Mouse (Mus musculus) CD4-positive, CD25-positive, alpha-beta regulatory T cell, adult 2 months (primary cell): ENCODE results near the gene Ift80.
"Not testable (repeated sequence)": the region's sequence is repeated elsewhere in the genome, so short reads cannot be mapped to it uniquely, and the experiment has no call there.

Experiments
- DNase-seq: peaks from one replicate; pipeline ENCODE4 v3.0.0-alpha.2; 2012; ENCODE audit warnings: low read depth, low spot score

The Ift80 gene

DNA sequence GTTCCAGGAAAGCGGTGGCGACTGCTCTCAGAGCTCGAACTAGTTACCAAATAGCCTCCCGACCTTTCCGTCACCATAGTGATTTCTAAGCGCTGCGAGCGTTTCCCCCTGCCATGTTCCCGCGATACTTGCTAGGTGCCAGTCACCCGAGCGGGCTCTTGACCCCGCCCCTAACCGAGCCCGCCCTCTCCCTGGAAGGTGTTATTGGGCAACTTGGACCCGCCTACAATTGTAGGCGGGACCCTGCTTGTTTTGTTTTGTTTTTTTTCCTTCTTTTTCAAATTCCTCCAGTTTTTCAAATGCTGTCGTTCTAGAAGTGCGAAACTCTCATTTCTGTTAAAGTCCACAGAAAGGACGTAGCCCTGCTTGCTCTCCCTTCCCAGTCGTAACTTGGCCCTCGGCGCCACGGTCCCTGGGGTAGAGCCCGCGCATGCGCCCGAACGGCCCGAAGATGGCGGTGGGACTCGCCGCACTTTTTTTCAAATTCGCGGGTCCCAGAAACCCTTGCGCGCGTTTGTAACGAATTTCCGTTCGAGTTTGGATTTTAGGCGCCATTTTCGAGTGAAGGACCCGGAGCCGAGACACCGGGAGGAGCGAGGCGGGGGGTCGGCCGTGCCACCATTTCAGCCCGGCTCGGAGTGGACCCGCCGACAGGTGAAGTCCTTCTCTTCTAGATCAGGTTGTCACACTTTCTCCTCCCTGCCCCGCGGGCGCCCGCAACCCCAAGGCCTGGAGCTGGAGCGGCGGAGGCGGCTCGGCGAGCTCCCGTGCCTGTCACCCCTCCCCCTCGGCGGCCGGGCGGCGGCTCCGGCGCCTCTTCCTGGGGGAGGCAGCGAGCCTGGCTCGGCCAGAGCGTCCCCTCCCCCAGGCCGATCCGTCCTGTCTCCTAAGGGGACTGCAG, at the start of gene Ift80, which contains the start of gene Smc4:
Gene Ift80 (minus strand): TSS at position 134 of the 901 bp plus-strand sequence.
Gene Smc4 (plus strand): TSS at position 302 of the 901 bp plus-strand sequence.
- peak; percentile 98 for DNase-seq

DNA sequence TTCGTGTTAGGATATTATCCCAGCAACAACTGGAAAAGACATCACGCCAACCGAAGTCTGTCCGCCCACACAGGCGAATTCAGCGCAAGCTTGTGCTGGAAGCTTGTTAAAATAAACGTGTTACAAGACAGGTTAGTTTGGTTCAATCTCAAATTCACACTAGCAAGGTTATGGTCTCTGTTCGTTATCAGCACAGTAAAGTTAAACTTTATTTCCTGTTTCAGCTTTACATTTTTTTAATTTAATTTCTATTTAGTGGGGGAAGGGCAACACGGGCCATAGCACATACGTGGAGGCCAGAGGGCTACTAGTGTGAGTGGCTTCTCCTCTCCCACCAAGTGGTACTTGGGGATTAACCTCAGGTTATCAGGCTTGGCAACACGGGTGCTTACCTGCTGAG, 47.5 kb upstream of the Ift80 start:
- no peak for DNase-seq

DNA sequence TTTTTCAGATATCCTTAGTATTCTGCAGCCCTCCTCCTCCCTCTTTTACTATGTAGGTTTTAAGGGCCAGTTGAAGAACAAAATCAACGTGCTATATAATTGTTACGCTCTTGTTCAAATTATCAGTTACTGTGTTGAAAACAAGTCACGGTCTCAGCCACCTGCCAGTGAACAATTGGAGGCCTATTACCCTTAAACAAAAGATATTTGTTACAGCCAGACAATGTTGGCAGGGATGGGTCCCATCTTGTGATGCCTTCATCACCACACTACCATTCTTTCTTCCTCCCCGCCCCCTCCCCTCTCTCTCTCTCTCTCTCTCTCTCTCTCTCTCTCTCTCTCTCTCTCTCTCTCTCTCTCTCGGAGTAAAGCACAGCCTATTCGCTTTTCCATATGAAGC, 44.6 kb upstream of the Ift80 start:
- DNase-seq, result no peak

DNA sequence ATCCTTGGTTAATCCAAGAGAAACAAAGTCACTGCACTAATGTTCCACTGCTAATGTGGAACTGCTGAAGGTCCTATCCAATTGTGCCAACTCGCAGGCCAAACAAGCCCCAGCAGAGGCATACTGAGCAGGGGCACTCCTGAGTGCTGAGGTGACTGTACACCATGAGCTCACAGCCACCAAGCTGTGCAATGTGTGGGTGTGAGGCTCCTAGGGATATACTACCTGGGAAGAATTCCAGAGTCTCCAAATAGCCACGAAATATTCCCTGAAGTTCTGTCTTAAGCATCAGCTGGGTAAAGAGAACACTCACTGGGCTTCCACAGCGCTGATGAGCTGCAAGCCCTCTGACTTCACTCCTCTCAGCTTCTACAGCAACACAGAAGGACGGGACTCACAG, 43.3 kb upstream of the Ift80 start:
- no peak for DNase-seq

DNA sequence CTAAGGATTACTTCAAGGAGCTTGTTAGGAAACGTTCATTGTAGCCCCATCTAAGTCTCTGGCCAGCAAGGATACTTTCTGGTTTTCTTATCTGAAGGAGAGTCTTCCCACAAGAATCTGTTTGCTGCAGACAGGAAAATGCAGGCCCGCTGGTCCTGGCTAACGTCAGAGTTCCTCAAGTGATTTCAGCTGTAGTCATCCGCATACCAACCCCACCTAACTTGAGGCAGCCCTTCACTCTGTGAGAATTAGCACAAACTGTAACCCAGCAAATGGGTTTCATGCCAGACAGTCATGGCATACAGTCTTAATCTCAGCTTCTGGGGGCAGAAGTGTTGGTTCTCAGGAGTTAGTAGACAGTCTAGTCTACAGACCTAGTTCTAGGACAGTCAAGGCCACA, 42.1 kb upstream of the Ift80 start:
- no peak for DNase-seq

DNA sequence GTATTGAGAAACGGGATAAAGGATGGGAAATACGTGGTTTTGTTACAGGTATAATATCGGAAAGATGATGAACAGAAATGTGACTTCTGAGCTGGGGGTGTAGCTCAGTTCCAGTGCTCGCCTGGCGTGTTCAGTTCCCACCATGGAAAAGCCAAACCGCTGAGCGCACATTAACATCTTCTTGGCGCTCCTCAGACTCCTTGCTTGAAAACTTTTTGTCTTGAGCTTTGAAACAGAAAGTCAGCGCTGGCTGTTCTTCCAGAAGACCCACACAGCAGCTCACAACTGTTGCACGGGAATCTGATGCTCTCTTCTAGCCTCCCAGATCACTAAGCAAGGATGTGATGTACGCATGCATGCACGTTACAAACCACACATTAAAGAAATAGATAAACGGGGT, 41.4 kb upstream of the Ift80 start:
- no peak for DNase-seq

DNA sequence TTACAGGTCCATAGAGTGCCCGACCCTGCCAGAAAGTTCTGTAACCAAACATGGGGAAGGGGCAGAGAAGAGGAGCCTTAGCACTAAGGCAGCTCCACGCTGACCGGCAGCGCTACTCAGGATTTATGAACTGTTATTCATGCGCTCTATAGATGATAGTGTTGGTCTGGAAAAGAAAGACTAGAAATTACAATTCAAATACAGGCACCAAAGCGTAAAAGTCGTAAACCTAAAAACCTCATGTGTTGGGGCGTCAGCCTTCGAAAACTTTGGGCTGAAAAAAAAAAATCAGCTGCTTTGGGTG, 41.0 kb upstream of the Ift80 start:
- DNase-seq, result no peak

DNA sequence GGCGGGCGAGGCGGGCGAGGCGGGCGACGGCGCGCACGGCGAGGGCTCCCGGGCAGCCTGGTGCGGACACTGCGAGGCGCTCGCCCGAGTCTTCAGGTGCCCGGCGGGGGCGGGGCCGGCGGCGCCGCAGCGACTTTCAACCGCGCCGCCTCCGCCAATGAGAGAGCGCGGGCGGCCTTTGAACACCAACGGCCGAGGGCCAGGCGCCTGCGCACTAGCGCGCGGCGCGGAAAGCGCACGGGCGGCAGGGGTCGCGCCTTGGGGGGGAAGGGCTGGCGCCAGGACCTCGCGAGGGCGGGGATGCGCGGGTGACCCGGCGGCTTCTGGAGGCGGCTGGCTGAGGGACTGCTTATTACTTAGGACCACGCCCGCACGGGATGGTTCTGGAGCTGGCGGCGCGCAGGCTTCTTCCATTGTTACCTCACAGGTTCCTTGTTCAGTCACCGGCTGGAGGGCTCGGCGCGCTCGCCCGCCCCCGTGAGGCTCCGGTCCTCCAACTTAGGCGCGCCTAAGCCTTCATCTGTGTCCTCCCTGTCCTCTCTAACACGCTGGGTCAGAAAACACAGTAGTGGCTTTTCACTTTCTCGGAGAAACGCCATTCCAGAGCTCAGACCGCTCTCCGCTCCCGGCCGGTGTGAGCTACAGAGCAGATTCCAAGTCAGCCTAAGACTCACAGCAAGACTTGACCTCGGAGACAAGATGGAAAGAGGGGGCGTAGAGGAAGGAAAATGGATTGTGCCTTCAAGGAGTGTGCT, 40.5 kb upstream of the Ift80 start, which contains the start of gene Trim59:
Gene Trim59 (minus strand): TSS at position 111 of the 755 bp plus-strand sequence.
- peak; percentile 92 for DNase-seq

DNA sequence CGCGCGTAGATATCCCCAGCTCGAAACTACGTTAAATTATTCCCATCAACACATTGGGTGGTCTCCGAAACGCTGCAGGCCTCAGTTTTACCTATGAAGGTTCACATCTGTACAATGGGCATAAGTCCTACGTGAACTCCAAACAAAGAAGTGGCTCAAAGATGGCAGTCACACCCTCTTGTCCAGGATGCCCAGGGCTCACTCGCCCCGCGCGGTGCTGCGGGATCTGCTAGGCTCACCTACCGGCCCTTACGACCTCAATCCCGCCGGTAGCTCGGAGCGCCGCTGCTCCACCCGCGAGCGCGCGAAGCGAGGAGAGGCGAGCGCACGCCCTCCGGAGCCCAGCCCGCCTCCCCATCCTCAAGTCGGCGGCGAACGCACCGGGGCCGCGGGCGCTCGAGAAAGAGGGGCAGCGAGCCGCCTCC, 39.8 kb upstream of the Ift80 start:
- DNase-seq, result no peak

DNA sequence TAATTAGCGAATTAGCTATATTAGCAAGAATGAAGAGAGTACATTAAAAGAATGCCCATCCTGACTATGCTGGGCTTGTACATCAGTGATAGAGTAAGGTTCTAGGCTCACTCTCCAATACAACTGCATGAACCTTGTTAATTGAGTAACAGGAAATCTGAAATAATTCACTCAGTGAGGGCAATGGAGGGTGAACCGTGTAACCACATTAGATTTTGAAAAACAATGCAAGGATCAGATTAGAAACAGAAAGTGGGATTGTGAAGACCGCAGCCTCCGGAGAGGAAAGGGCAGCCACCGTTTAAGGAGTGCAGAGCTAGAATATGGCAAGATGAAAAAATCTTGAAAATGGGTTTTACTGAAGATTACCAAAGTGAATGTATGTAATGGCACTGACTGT, 36.9 kb upstream of the Ift80 start:
- peak; percentile 67 for DNase-seq

DNA sequence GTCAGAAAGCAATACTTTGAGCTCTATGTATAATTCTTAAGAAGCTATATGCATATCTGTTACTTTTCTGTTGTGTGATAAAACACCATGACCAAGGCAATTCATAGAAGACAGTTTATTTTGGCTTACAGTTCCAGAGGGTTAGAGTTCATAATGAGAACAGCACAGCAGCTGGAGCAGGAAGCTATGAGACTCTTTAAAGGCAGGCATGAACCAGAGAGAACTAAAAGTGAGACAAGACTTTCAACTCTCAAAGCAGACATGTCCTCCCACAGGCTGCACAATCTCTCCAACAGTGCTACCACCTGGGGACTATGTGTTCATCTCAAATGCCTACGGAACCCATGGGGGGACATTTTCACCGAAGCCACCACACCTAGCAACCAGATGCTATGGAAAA, 35.7 kb upstream of the Ift80 start:
- DNase-seq, result peak; percentile 48

DNA sequence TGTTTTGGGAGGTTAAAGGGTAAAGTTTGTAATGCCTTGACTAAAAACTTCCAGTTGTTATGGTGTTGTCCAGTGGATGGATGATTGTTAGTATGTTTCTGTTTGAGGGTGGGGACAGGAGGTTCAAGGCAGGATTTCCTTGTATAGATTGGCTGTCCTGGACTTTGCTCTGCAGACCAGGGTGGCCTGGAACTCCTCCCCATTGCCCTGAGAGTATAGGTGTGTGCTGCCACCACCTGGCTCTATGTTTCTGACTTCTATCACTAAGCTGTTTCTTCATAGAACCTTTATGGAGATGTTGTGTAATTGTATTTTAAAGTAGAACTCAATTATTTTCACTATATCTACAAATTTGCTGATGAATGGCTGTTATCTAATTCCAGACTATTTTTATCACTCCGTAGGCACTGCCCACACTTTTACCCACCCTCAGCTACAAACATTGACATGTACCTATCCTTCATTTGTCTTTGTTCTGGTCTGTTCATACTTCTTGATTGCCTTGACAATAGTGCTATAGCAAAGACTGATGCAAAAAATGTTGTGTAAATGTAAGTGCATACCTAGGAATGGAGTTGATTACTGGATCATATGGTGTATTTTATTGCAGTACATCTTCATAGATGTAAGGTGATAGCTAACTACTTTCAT, 21.9 kb upstream of the Ift80 start:
- DNase-seq, result peak; percentile 57

DNA sequence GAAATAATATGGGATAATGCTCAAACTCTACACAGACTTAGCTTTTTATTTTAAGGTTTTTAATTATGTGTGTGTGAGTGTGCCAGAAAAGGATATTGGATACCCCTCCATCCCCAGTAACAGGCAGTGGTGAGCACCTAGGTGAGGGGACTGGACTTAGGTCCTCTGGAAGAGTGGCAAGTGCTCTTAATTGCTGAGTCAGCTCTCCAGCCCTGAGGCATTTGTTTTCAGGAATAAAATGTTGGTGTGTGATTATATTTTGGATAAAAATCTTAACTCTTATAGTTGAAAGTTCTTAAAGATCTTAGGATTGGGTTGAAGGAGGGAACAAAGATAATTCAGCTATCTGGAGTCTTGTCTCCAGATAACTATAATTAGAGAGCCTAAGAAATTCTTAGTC, 16.4 kb upstream of the Ift80 start:
- DNase-seq, result no peak

DNA sequence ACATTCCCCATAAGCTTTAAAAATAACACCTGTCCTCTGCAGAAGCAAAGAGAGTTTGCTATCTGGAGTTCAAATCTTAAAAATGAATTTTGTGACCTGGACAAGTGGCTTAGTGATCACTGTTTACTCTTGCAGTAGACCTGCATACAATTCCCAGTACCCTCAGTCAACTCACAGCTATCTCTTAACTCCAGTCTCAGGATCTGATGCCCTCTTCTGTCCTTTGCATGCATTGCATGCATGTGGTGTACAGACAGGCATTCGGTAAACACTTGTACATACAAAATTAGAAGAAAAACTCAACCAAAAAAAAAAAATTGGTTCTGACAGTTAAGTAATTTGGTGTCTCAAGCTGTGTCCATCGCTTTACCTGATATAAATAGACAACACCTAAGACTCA, 15.9 kb upstream of the Ift80 start:
- peak; percentile 68 for DNase-seq

DNA sequence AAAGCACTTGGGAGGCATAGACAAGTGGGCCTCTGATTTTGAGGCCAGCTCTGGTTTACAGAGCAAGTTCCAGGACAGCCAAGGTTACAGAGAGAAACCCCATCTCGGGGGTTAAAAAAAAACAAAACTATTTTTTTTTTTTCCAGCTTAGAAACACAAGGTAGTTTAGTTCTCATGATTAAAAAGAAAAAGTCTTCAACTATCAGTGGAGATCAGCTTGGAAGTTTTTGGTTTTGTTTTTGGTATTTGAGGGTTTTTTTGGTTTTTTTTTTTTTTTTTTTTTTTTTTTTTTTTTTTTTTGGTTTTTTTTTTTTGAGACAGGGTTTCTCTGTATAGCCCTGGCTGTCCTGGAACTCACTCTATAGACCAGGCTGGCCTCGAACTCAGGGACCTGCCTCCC, 14.3 kb upstream of the Ift80 start:
- DNase-seq, result not testable (repeated sequence)

DNA sequence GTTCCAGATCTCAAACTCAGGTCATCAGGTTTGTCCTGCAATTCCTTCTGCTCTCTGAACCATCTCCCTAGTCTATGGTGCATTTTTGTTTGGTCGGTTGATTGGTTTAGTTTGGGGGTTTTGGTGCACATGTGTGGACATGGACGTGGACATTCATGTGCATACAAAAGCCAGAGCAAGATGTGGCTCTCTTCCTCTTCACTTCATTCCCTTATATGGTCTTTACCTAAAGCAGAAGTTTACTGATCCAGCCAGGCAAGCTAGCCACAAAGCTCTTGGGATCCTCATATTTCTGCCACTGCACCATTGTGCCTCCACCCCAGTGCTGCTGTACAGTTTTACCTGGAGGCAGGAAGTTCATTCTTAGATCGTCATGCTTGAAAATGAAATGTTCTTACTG, 12.8 kb upstream of the Ift80 start:
- no peak for DNase-seq

DNA sequence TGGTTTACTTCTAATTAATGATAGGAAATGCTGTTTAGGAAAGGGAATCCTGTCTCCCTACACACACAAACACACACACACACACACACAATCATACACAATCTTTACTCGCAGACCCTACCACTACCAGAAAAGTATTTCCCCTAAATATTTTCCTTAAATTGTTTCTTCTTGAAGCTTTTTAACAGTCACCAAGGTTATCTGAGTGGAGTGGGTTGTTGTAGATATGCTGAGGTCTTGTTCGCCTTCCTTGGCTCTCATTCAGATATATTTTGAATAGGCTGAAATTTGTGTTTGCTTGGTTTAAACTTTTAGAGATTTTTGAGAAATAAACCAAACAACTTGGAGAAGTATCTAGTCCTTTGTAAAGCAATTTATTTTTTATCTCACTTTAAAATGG, 4.5 kb upstream of the Ift80 start:
- no peak for DNase-seq

DNA sequence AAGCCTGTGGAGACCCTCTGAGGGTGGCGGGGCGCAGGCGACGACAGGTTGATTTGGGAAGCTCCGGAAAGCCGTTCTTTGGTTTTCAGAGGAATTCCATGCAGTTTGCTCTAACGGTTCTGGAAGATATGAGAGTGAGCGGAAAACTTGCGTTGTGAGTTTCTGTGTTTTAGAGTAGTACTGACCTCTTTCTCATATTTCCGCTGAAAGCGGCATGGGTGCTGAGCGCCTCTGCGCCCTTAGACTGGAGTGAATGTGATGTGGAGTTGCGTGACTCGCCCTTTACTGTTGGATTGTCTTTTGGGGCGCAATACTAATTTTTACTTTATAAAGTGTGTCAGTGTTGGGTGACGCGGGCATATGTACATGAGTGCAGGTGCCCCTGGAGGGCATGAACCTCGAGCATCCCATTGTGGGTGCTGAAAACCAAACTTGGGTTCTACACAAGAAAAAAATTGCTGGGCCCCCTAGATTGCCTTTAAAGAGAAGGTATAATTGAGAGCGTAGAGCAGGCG, 1.9 kb upstream of the Ift80 start:
- DNase-seq, result peak; percentile 59

DNA sequence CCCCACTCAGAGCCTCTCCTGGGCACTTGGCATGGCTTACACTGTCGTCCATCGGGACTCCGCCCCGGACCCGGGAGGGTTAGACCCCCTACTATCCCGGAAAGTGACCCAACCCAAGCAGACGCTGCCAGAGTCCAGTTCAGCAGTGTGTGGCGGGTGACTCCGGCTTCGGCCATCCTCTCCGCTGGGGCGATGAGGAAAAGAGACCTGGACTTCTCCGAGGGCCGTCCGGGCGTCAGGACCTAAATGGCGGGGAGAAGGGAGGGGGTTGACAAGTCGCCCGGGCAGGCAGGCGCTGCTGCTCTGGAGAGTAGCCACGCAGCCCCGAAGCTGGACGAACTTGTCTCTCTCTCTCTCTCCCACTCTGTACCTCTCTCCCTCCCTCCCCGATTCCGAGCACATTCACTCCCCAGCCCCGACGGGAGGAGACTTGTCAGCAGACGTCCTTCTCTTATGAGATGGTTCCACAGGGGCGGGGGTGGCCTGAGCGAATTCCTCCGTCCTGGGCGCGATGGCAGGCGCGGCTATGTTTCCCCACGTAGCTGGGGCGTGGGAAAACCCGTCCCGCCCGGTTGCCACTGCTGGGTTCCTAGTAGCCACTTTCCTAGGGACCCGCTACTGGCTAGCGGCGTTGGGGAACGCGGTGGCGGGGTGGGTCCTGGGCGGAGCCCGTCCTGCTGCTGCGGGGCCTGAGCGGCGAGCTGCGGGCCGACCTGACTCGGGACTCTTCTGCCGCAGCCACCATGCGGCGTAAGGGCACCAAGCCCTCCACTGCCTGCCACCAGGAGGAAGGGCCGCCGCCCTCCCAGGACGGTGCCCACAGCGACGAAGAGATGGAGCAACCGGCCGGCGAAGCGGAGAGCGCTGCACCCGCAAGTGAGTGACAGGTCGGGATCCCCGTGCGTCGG, 1.2 kb upstream of the Ift80 start:
- peak; percentile 72 for DNase-seq

DNA sequence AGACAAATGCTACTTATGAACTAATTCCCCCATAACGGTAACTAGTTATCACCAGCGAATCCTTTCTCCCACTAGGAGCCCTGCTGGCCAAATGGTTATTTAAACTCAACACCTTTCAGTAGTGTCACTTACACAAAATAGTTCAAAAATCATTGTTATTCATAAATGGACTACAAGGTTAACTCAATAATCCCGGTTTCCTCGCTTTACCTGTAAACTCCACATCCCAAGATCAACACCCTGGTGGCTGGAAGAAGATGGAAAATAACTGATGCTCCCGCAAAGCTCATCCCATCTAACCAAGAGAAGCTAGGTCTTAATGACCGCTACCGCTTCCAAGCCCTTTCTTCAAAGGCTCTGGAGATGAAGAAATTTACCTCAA, 324 bp downstream of the Ift80 start:
- DNase-seq, result no peak

DNA sequence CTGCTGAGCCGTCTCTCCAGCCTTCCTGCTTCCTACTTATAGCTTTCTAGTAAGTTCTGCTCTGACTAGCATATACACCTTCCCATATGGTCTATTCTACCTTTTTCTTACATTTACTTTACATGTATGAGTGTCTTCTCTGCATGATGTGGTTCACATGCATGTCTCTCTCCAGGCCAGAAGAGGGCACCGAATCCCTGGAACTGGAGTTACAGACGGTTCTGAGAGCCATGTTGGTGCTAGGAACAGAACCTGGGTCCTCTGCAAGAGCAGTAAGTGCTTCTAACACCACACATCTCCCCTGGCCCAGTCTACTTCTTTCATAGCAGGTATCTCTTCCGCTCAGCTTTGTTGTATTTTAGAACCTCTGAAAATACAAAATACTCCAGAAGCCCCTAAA, 1.6 kb downstream of the Ift80 start:
- peak; percentile 60 for DNase-seq
